Mouse (Mus musculus) liver, embryonic 16.5 days (tissue): ENCODE measurements around the gene Whrn. TPM values are rescaled to one million over a fixed set of nuclear protein-coding genes. Genes with fewer than 3 reads are reported as not detected.

Experiments used
- ATAC-seq: fragments of 200-750 bp; cut with Nextera tagmentation; 2 replicates; pipeline ENCODE4 v1.8.0; 2017; ENCODE audit warnings: low read depth, mild to moderate bottlenecking, moderate number of reproducible peaks, moderate library complexity
- H3K27ac ChIP-seq: fragments of 300-500 bp; sonication (generic); 2 replicates; pipeline ENCODE4 v1.5.1; 2014; ENCODE audit warnings: mild to moderate bottlenecking, low read length
- H3K27me3 ChIP-seq: fragments of 300-500 bp; sonication (generic); 2 replicates; pipeline ENCODE4 v1.6.1; 2014; ENCODE audit warnings: low read depth, low read length, mixed read lengths; ENCODE audit not compliant: control insufficient read depth, insufficient read depth
- H3K36me3 ChIP-seq: fragments of 300-500 bp; sonication (generic); 2 replicates; pipeline ENCODE4 v1.6.1; 2014; ENCODE audit warnings: mild to moderate bottlenecking; ENCODE audit not compliant: control insufficient read depth, insufficient read depth
- H3K4me1 ChIP-seq: fragments of 300-500 bp; sonication (generic); 2 replicates; pipeline ENCODE4 v1.6.1; 2014; ENCODE audit warnings: low read depth, low read length, mixed read lengths; ENCODE audit not compliant: control insufficient read depth
- H3K4me2 ChIP-seq: fragments of 300-500 bp; sonication (generic); 2 replicates; pipeline ENCODE4 v1.6.1; 2014; ENCODE audit warnings: low read depth, low read length, mixed read lengths
- H3K4me3 ChIP-seq: fragments of 300-500 bp; sonication (generic); 2 replicates; pipeline ENCODE4 v1.5.1; 2014; ENCODE audit warnings: low read depth, mild to moderate bottlenecking, low read length
- H3K9ac ChIP-seq: fragments of 300-500 bp; sonication (generic); 2 replicates; pipeline ENCODE4 v1.6.1; 2014; ENCODE audit warnings: low read depth, low read length
- H3K9me3 ChIP-seq: fragments of 300-500 bp; sonication (generic); replicated peaks from 2 replicates; pipeline ENCODE4 v1.6.1; 2016; ENCODE audit warnings: low read length; ENCODE audit not compliant: control insufficient read depth
- WGBS: fragments of 180-500 bp; shearing (Covaris S2); extraction: QIAGEN DNeasy Blood & Tissue Kit; methylation state at CpG from one replicate; pipeline ENCODE4 v1.1.7; 2014; ENCODE audit not compliant: insufficient replicate concordance; 5-methylcytosine and 5-hydroxymethylcytosine counted together
- polyA plus RNA-seq: library from polyadenylated mRNA; unstranded; fragments of >200 nt; fragmentation: Nextera tagmentation; extraction: Ambion mirVana; gene quantifications from 2 replicates; pipeline ENCODE4 v1.2.1, GENCODE M21; 2015

Whrn gene
- polyA plus RNA-seq, 1 experiment from 2014 or later, result 0.19 TPM

- no peaks in the 10 kb centered on the region for H3K9me3 ChIP-seq
- no peaks in the 10 kb centered on the region for H3K36me3 ChIP-seq
- H3K4me1 ChIP-seq, result no peaks in the 10 kb centered on the region
- H3K27ac ChIP-seq, result no peak overlapping the region
- H3K4me3 ChIP-seq, result no peak overlapping the region
- no peak overlapping the region for H3K9ac ChIP-seq
- no peak overlapping the region for H3K4me2 ChIP-seq
- 67% methylated on average over 8 of the region's 8 CpGs for WGBS
- H3K27me3 ChIP-seq, result no peaks in the 10 kb centered on the region
- no peak for ATAC-seq
Observed at GRCm38 (mm10) chr4:63426308-63426707, 69.5 kb downstream of the Whrn start.

GRCm38 (mm10) chr4:63423811-63424210 is 72.0 kb downstream of the Whrn start:
- no peak overlapping the region for H3K4me2 ChIP-seq
- H3K36me3 ChIP-seq, result no peaks in the 10 kb centered on the region
- 28% methylated on average over 5 of the region's 5 CpGs for WGBS
- H3K4me1 ChIP-seq, result no peaks in the 10 kb centered on the region
- no peak overlapping the region for H3K4me3 ChIP-seq
- no peaks in the 10 kb centered on the region for H3K27me3 ChIP-seq
- H3K9ac ChIP-seq, result no peak overlapping the region
- no peak overlapping the region for H3K27ac ChIP-seq
- ATAC-seq, result no peak
- no peaks in the 10 kb centered on the region for H3K9me3 ChIP-seq

- Histone ChIP-seq H3K4me3 (no peak overlapping the region), H3K27me3 (no peaks in the 10 kb centered on the region), H3K4me2 (no peak overlapping the region), H3K4me1 (no peaks in the 10 kb centered on the region), H3K36me3 (no peaks in the 10 kb centered on the region), H3K9me3 (no peaks in the 10 kb centered on the region), H3K9ac (no peak overlapping the region), H3K27ac (no peak overlapping the region)
- 46% methylated on average over 1 of the region's 1 CpGs for WGBS
- no peak for ATAC-seq
Observed at GRCm38 (mm10) chr4:63423231-63423630, 72.6 kb downstream of the Whrn start.

GRCm38 (mm10) chr4:63420143-63420920 is 75.5 kb downstream of the Whrn start:
- ATAC-seq, result no peak

GRCm38 (mm10) chr4:63418270-63418669 is 77.5 kb downstream of the Whrn start:
- 57% methylated on average over 11 of the region's 11 CpGs for WGBS
- Histone ChIP-seq H3K4me2 (no peak overlapping the region), H3K9me3 (no peaks in the 10 kb centered on the region), H3K4me3 (no peak overlapping the region), H3K27ac (no peak overlapping the region), H3K4me1 (no peaks in the 10 kb centered on the region), H3K36me3 (no peaks in the 10 kb centered on the region), H3K27me3 (no peaks in the 10 kb centered on the region), H3K9ac (no peak overlapping the region)
- no peak for ATAC-seq

More at GRCm38 (mm10) chr4:63420143-63420920, 75.5 kb downstream of the Whrn start:
- Histone ChIP-seq H3K27me3 (no peaks in the 10 kb centered on the region), H3K9ac (no peak overlapping the region), H3K27ac (no peak overlapping the region), H3K4me3 (no peak overlapping the region), H3K4me2 (no peak overlapping the region), H3K36me3 (no peaks in the 10 kb centered on the region), H3K9me3 (no peaks in the 10 kb centered on the region), H3K4me1 (no peaks in the 10 kb centered on the region)
- 69% methylated on average over 14 of the region's 14 CpGs for WGBS

GRCm38 (mm10) chr4:63417318-63417957 is 78.4 kb downstream of the Whrn start:
- H3K4me1 ChIP-seq, result no peaks in the 10 kb centered on the region
- H3K27ac ChIP-seq, result no peak overlapping the region
- H3K27me3 ChIP-seq, result no peaks in the 10 kb centered on the region
- ATAC-seq, result peak; percentile 47; the same call in 1 of the 2 replicates
- H3K36me3 ChIP-seq, result no peaks in the 10 kb centered on the region
- no peak overlapping the region for H3K9ac ChIP-seq
- H3K9me3 ChIP-seq, result no peaks in the 10 kb centered on the region
- H3K4me3 ChIP-seq, result no peak overlapping the region
- no peak overlapping the region for H3K4me2 ChIP-seq
- WGBS, result 18% methylated on average over 9 of the region's 9 CpGs

- H3K4me3 ChIP-seq, result no peak overlapping the region
- no peaks in the 10 kb centered on the region for H3K36me3 ChIP-seq
- no peaks in the 10 kb centered on the region for H3K9me3 ChIP-seq
- ATAC-seq, result no peak
- no peaks in the 10 kb centered on the region for H3K27me3 ChIP-seq
- peaks cover 8% of the 10 kb centered on the region for H3K4me1 ChIP-seq
- no peak overlapping the region for H3K27ac ChIP-seq
- 48% methylated on average over 5 of the region's 5 CpGs for WGBS
- H3K4me2 ChIP-seq, result no peak overlapping the region
- H3K9ac ChIP-seq, result no peak overlapping the region
Observed at GRCm38 (mm10) chr4:63414951-63415350, 80.8 kb downstream of the Whrn start.

- Histone ChIP-seq H3K36me3 (no peaks in the 10 kb centered on the region), H3K27me3 (peaks cover 6% of the 10 kb centered on the region; the same call in 1 of the 2 replicates), H3K4me1 (peaks cover 23% of the 10 kb centered on the region), H3K9me3 (no peaks in the 10 kb centered on the region), H3K4me3 (no peak overlapping the region), H3K9ac (no peak overlapping the region), H3K27ac (no peak overlapping the region), H3K4me2 (no peak overlapping the region)
- 70% methylated on average over 5 of the region's 5 CpGs for WGBS
- ATAC-seq, result no peak
Observed at GRCm38 (mm10) chr4:63411222-63411621, 84.6 kb downstream of the Whrn start.

- H3K4me2 ChIP-seq, result peak overlapping the region; percentile 83
- ATAC-seq, result peak; percentile 93
- H3K9ac ChIP-seq, result peak overlapping the region; percentile 35
- H3K4me1 ChIP-seq, result peaks cover 23% of the 10 kb centered on the region
- no peaks in the 10 kb centered on the region for H3K9me3 ChIP-seq
- H3K27me3 ChIP-seq, result peaks cover 6% of the 10 kb centered on the region; the same call in 1 of the 2 replicates
- H3K4me3 ChIP-seq, result peak overlapping the region; percentile 69
- no peak overlapping the region for H3K27ac ChIP-seq
- under 1% methylated on average over 19 of the region's 19 CpGs for WGBS
- H3K36me3 ChIP-seq, result no peaks in the 10 kb centered on the region
Observed at GRCm38 (mm10) chr4:63410583-63410934, 85.2 kb downstream of the Whrn start.
